Mouse (Mus musculus): ENCODE results near the gene Uchl1.
A peak's percentile ranks its signal among the peaks of the same experiment; 100 is the strongest.

Gene Uchl1

GRCm38 (mm10) chr5:66675983-66676382 lies at the start of gene Uchl1:
Gene Uchl1 (plus strand): TSS chr5:66676091.
- peak; percentile 73 to 74 for DNase-seq (ENCODE audit: low spot score in 2 of 2)

GRCm38 (mm10) chr5:66627805-66628204 lies 48.1 kb upstream of the Uchl1 start:
- no peak for DNase-seq (ENCODE audit: low spot score in 2 of 2)

GRCm38 (mm10) chr5:66635459-66636079 lies 40.3 kb upstream of the Uchl1 start:
- no peak for DNase-seq (ENCODE audit: low spot score in 2 of 2)

- DNase-seq (ENCODE audit: low spot score in 2 of 2), result no peak
These were observed 33.7 kb upstream of the Uchl1 start for GRCm38 (mm10) chr5:66642156-66642555.

- DNase-seq (ENCODE audit: low spot score in 2 of 2), result no peak
These were observed 32.6 kb upstream of the Uchl1 start for GRCm38 (mm10) chr5:66643260-66643659.

- no peak for DNase-seq (ENCODE audit: low spot score in 2 of 2)
These were observed 28.4 kb upstream of the Uchl1 start for GRCm38 (mm10) chr5:66647504-66647903.

- DNase-seq (ENCODE audit: low spot score in 2 of 2), result no peak
These were observed 21.7 kb upstream of the Uchl1 start for GRCm38 (mm10) chr5:66654220-66654619.

GRCm38 (mm10) chr5:66675189-66675890 lies 551 bp upstream of the Uchl1 start:
- DNase-seq (ENCODE audit: low spot score in 2 of 2), result no peak

GRCm38 (mm10) chr5:66676457-66677117 lies 696 bp downstream of the Uchl1 start:
- DNase-seq (ENCODE audit: low spot score in 2 of 2), result peak; percentile 5 to 8

- DNase-seq (ENCODE audit: low spot score in 2 of 2), result no peak
These were observed 1.8 kb downstream of the Uchl1 start for GRCm38 (mm10) chr5:66677411-66678345.

GRCm38 (mm10) chr5:66679222-66679621 lies 3.3 kb downstream of the Uchl1 start:
- DNase-seq (ENCODE audit: low spot score in 2 of 2), result no peak

- DNase-seq (ENCODE audit: low spot score in 2 of 2), result no peak
These were observed 10.0 kb downstream of the Uchl1 start for GRCm38 (mm10) chr5:66685930-66686329.

GRCm38 (mm10) chr5:66686863-66687262 lies 11.0 kb downstream of the Uchl1 start:
- peak; percentile 31 to 64 for DNase-seq (ENCODE audit: low spot score in 2 of 2)

- no peak for DNase-seq (ENCODE audit: low spot score in 2 of 2)
These were observed 11.8 kb downstream of the Uchl1 start for GRCm38 (mm10) chr5:66687737-66688136.

GRCm38 (mm10) chr5:66688286-66688685 lies 12.4 kb downstream of the Uchl1 start:
- no peak for DNase-seq (ENCODE audit: low spot score in 2 of 2)

GRCm38 (mm10) chr5:66689796-66690195 lies 13.9 kb downstream of the Uchl1 start:
- no peak for DNase-seq (ENCODE audit: low spot score in 2 of 2)

GRCm38 (mm10) chr5:66693231-66693630 lies 17.3 kb downstream of the Uchl1 start:
- no peak for DNase-seq (ENCODE audit: low spot score in 2 of 2)

GRCm38 (mm10) chr5:66697119-66697518 lies 21.2 kb downstream of the Uchl1 start:
- peak in 1 of 2 experiments; percentile 45 for DNase-seq (ENCODE audit: low spot score in 2 of 2)

- no peak for DNase-seq (ENCODE audit: low spot score in 2 of 2)
These were observed 24.0 kb downstream of the Uchl1 start for GRCm38 (mm10) chr5:66699911-66700310.

- no peak for DNase-seq (ENCODE audit: low spot score in 2 of 2)
These were observed 26.1 kb downstream of the Uchl1 start for GRCm38 (mm10) chr5:66701951-66702350.

GRCm38 (mm10) chr5:66703317-66704004 lies 27.6 kb downstream of the Uchl1 start:
- no peak for DNase-seq (ENCODE audit: low spot score in 2 of 2)
